Mouse (Mus musculus) adipocyte (in vitro differentiated cells): ENCODE measurements around the gene Gdf2.

Source experiments
- DNase-seq: peaks from one replicate; pipeline ENCODE4 v3.0.0-alpha.2; 2016; ENCODE audit warnings: low spot score

Gene Gdf2

GRCm38 (mm10) chr14:33958186-33958585, 17.3 kb downstream of the Gdf2 start:
- no peak for DNase-seq

- no peak for DNase-seq
Observed at GRCm38 (mm10) chr14:33958841-33959240, 18.0 kb downstream of the Gdf2 start.

- peak; percentile 65 for DNase-seq
Observed at GRCm38 (mm10) chr14:33959341-33959740, 18.5 kb downstream of the Gdf2 start.

GRCm38 (mm10) chr14:33965675-33966074, 24.8 kb downstream of the Gdf2 start:
- no peak for DNase-seq

DNA sequence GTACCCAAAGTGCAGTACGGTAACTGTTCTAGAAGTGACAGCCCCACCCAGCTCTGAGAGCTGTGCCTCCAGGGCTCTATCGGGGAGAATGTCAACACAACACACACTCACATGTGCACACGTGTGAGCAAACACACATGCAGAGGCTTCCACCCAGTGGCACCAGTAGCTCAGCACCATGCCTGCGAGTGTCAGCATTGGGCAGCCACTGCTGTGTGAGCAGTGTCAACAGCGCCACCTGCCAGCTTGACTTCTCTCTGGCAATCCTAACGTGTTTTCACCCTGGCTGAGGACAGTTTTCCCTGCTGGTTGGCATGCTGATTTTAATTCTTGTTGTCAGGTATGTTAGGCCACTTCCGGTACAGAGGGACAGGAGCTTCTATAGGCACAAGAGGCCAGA, 31.8 kb downstream of the Gdf2 start:
- peak; percentile 5 for DNase-seq

- no peak for DNase-seq
Observed at GRCm38 (mm10) chr14:33974752-33975151, 33.9 kb downstream of the Gdf2 start.

GRCm38 (mm10) chr14:33977748-33978147, 36.9 kb downstream of the Gdf2 start:
- no peak for DNase-seq

- no peak for DNase-seq
Observed at GRCm38 (mm10) chr14:33978604-33979059, 37.8 kb downstream of the Gdf2 start, which contains the start of gene Zfp488. Gene Zfp488 (minus strand): TSS chr14:33978764.

GRCm38 (mm10) chr14:33989201-33989600, 48.4 kb downstream of the Gdf2 start:
- DNase-seq: no peak

DNA sequence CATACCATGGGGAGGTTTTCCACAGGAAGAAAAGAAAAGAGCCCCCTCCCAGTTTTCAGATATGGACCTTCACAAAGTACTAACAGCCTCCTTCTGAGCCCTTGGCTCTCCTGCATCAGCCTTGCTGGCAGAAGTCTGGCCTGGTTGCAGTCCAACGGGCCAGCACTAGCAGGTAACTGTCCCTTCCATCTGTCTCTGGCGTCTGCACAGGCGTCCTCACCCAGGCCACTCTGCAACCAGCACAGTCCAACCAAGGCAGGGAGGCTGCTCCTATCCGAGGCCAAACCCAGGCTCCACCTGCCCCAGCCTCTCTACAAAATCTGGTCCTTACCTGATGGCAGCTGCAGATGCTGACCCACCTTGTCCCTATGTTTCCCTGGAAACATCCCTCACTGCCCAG, 51.1 kb downstream of the Gdf2 start:
- no peak for DNase-seq

- no peak for DNase-seq
Observed at GRCm38 (mm10) chr14:33993051-33993450, 52.2 kb downstream of the Gdf2 start.

DNA sequence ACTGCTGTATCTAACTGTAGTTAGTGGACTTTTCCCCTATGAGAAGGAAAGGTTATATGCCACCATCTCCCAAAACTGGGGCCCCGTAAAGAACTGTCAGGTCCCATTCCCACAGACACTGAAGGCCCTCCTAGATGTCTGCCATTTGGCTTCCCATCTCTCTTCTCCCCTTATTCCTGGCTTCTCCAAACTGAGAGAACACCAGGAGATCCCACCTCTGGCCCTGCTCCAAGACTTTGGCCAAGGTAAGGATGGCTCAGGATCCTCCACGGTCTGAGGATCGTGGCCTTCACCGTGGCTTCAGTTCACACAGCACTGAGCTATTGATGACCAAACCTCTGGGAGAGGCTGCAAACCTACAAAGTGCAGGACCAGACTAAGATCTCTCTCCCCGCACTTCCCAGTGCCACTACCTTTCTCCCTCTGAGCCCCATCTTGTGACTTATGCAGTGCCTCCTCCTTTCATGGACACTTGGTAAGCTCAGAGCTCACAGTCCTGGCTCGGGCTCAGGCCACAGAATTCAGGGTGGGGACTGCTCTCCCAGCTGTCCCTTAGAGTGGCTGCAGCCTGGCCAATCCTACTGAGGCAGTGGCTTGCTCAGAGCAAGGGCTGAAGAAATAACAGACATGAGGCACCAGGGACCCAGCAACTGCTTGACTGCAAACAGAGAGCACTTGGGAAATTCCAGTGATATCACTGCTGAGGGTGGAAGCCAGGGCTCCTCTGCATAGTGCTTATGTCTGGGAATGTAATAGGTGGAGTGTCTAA, 52.9 kb downstream of the Gdf2 start:
- DNase-seq: no peak
